Mouse (Mus musculus) limb, embryonic 11.5 days (tissue): ENCODE measurements at regions not wholly inside any gene's neighbourhood (a gene's known extent, or its start where the extent isn't known, plus 50 kb on each side); places are given as distances from the start of the nearest gene placed in this dataset.

ENCODE experiments used
- ATAC-seq: fragments of 200-750 bp; cut with Nextera tagmentation; 2 replicates; pipeline ENCODE4 v1.8.0; 2017; ENCODE audit warnings: low read depth; ENCODE audit not compliant: insufficient number of reproducible peaks, low FRiP score, low TSS enrichment
- DNase-seq: peaks from one replicate; pipeline ENCODE4 v3.0.0-alpha.2; 2015; ENCODE audit warnings: low spot score
- H3K27ac ChIP-seq: fragments of 300-500 bp; sonication (generic); replicated peaks from 2 replicates; pipeline ENCODE4 v1.5.1; 2014; ENCODE audit warnings: low read depth, mild to moderate bottlenecking, low read length
- H3K27me3 ChIP-seq: fragments of 300-500 bp; sonication (generic); 2 replicates; pipeline ENCODE4 v1.6.1; 2014; ENCODE audit warnings: mild to moderate bottlenecking, low read length, mixed read lengths; ENCODE audit not compliant: control insufficient read depth, insufficient read depth
- H3K36me3 ChIP-seq: fragments of 300-500 bp; sonication (generic); 2 replicates; pipeline ENCODE4 v1.6.1; 2014; ENCODE audit warnings: mild to moderate bottlenecking, low read length, moderate library complexity, mixed read lengths; ENCODE audit not compliant: control insufficient read depth, insufficient read depth
- H3K4me1 ChIP-seq: fragments of 300-500 bp; sonication (generic); 2 replicates; pipeline ENCODE4 v1.6.1; 2014; ENCODE audit warnings: low read length, mixed read lengths; ENCODE audit not compliant: control insufficient read depth, insufficient read depth
- H3K4me2 ChIP-seq: fragments of 300-500 bp; sonication (generic); 2 replicates; pipeline ENCODE4 v1.6.1; 2014; ENCODE audit warnings: low read depth, mild to moderate bottlenecking, moderate library complexity; ENCODE audit not compliant: severe bottlenecking
- H3K4me3 ChIP-seq: fragments of 300-500 bp; sonication (generic); 2 replicates; pipeline ENCODE4 v1.5.1; 2014; ENCODE audit warnings: low read depth, low read length
- H3K9ac ChIP-seq: fragments of 300-500 bp; sonication (generic); 2 replicates; pipeline ENCODE4 v1.6.1; 2014; ENCODE audit warnings: mild to moderate bottlenecking, low read length
- H3K9me3 ChIP-seq: fragments of 300-500 bp; sonication (generic); 2 replicates; pipeline ENCODE4 v1.6.1; 2016; ENCODE audit warnings: low read length; ENCODE audit not compliant: control insufficient read depth
- WGBS: fragments of 180-500 bp; shearing (Covaris S2); extraction: QIAGEN DNeasy Blood & Tissue Kit; methylation state at CpG from one replicate; pipeline ENCODE4 v1.1.7; 2014; 5-methylcytosine and 5-hydroxymethylcytosine counted together

GRCm38 (mm10) chrX:14273628-14274337, 62.8 kb downstream of the H2al1n start:
- DNase-seq (peak; percentile 20), ATAC-seq (no peak)
- H3K27ac ChIP-seq: no peak overlapping the region
- H3K4me1 ChIP-seq: no peaks in the 10 kb centered on the region
- H3K9me3 ChIP-seq: no peaks in the 10 kb centered on the region
- H3K27me3 ChIP-seq: no peaks in the 10 kb centered on the region
- no peak overlapping the region for H3K4me3 ChIP-seq
- no peak overlapping the region for H3K9ac ChIP-seq
- no peak overlapping the region for H3K4me2 ChIP-seq
- WGBS: 41% methylated on average over 6 of the region's 6 CpGs
- H3K36me3 ChIP-seq: no peaks in the 10 kb centered on the region

- ATAC-seq (no peak), DNase-seq (no peak)
- Histone ChIP-seq H3K9me3 (no peaks in the 10 kb centered on the region), H3K4me3 (no peak overlapping the region), H3K9ac (no peak overlapping the region), H3K36me3 (no peaks in the 10 kb centered on the region), H3K4me1 (no peaks in the 10 kb centered on the region), H3K27ac (no peak overlapping the region), H3K27me3 (no peaks in the 10 kb centered on the region), H3K4me2 (no peak overlapping the region)
- WGBS: 71% methylated on average over 2 of the region's 2 CpGs
Observed at GRCm38 (mm10) chrX:14279312-14279711, 68.4 kb downstream of the H2al1n start.

DNA sequence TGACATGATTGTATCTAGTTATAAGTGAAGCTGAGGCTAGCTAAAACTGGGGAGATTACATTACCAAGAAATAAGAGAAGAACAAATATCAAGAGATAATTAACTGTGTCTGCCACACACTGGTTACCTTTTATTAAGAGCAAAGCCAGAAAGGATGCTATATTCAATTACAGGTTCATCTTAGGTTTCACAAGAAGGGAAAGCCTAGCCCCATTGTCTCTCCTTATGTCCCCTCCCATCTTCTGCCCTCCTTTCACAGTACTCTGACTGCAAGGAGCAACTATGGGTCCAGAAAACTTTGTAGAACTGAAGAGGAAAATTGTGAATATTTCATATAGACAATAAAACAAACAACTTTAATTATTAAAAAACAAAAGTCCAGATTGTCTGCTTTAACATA, 68.8 kb downstream of the H2al1n start:
- Histone ChIP-seq H3K27me3 (no peaks in the 10 kb centered on the region), H3K4me2 (no peak overlapping the region), H3K4me3 (no peak overlapping the region), H3K27ac (no peak overlapping the region), H3K4me1 (no peaks in the 10 kb centered on the region), H3K9me3 (no peaks in the 10 kb centered on the region), H3K36me3 (no peaks in the 10 kb centered on the region), H3K9ac (no peak overlapping the region)
- no peak for DNase-seq
- no peak for ATAC-seq

GRCm38 (mm10) chrX:14294890-14295289, 83.9 kb downstream of the H2al1n start:
- no peaks in the 10 kb centered on the region for H3K4me1 ChIP-seq
- 94% methylated on average over 6 of the region's 6 CpGs for WGBS
- no peak for ATAC-seq

GRCm38 (mm10) chrX:14302125-14302524, 91.2 kb downstream of the H2al1n start:
- Histone ChIP-seq H3K4me3 (no peak overlapping the region), H3K9me3 (no peaks in the 10 kb centered on the region), H3K27me3 (no peaks in the 10 kb centered on the region), H3K27ac (no peak overlapping the region), H3K4me1 (no peaks in the 10 kb centered on the region), H3K9ac (no peak overlapping the region), H3K4me2 (no peak overlapping the region), H3K36me3 (no peaks in the 10 kb centered on the region)
- WGBS: 46% methylated on average over 1 of the region's 1 CpGs
- DNase-seq (no peak), ATAC-seq (no peak)

More at GRCm38 (mm10) chrX:14294890-14295289, 83.9 kb downstream of the H2al1n start:
- Histone ChIP-seq H3K27ac (no peak overlapping the region), H3K9me3 (no peaks in the 10 kb centered on the region), H3K27me3 (no peaks in the 10 kb centered on the region), H3K4me2 (no peak overlapping the region), H3K9ac (no peak overlapping the region), H3K36me3 (no peaks in the 10 kb centered on the region), H3K4me3 (no peak overlapping the region)
- DNase-seq: no peak

GRCm38 (mm10) chrX:14312746-14313145, 101.8 kb downstream of the H2al1n start:
- H3K36me3 ChIP-seq: no peaks in the 10 kb centered on the region
- H3K9ac ChIP-seq: no peak overlapping the region
- WGBS: 38% methylated on average over 1 of the region's 1 CpGs
- no peak for ATAC-seq
- H3K4me2 ChIP-seq: no peak overlapping the region
- H3K27me3 ChIP-seq: no peaks in the 10 kb centered on the region
- no peaks in the 10 kb centered on the region for H3K9me3 ChIP-seq
- no peak overlapping the region for H3K4me3 ChIP-seq
- no peak overlapping the region for H3K27ac ChIP-seq
- no peaks in the 10 kb centered on the region for H3K4me1 ChIP-seq
- peak; percentile 23 for DNase-seq

- Histone ChIP-seq H3K9ac (no peak overlapping the region), H3K36me3 (no peaks in the 10 kb centered on the region), H3K27ac (no peak overlapping the region), H3K4me2 (no peak overlapping the region), H3K4me3 (no peak overlapping the region), H3K27me3 (no peaks in the 10 kb centered on the region), H3K9me3 (no peaks in the 10 kb centered on the region), H3K4me1 (no peaks in the 10 kb centered on the region)
- DNase-seq (no peak), ATAC-seq (no peak)
- 76% methylated on average over 2 of the region's 2 CpGs for WGBS
Observed at GRCm38 (mm10) chrX:14352416-14352815, 141.5 kb downstream of the H2al1n start.

- DNase-seq (no peak), ATAC-seq (no peak)
- Histone ChIP-seq H3K4me3 (no peak overlapping the region), H3K36me3 (no peaks in the 10 kb centered on the region), H3K9me3 (no peaks in the 10 kb centered on the region), H3K4me1 (no peaks in the 10 kb centered on the region), H3K4me2 (no peak overlapping the region), H3K27ac (no peak overlapping the region), H3K9ac (no peak overlapping the region), H3K27me3 (no peaks in the 10 kb centered on the region)
- 71% methylated on average over 3 of the region's 3 CpGs for WGBS
Observed at GRCm38 (mm10) chrX:14353366-14353765, 142.4 kb downstream of the H2al1n start.

- Histone ChIP-seq H3K4me3 (no peak overlapping the region), H3K4me1 (no peaks in the 10 kb centered on the region), H3K9me3 (no peaks in the 10 kb centered on the region), H3K27ac (no peak overlapping the region), H3K27me3 (no peaks in the 10 kb centered on the region), H3K36me3 (no peaks in the 10 kb centered on the region), H3K9ac (no peak overlapping the region), H3K4me2 (no peak overlapping the region)
- WGBS: 72% methylated on average over 4 of the region's 4 CpGs
- ATAC-seq: no peak
- DNase-seq: no peak
Observed at GRCm38 (mm10) chrX:14356466-14357030, 145.6 kb downstream of the H2al1n start.
